Mouse (Mus musculus): ENCODE results near the gene Nemp2. TPM values are rescaled to one million over a fixed set of nuclear protein-coding genes. Genes with fewer than 3 reads are reported as not detected.

Gene Nemp2
- polyA plus RNA-seq, 1 experiment = 6.6 TPM

GRCm38 (mm10) chr1:52650066-52650465 is 19.6 kb downstream of the Nemp2 start:
- no peak overlapping the region for H3K4me3 ChIP-seq (ENCODE audit: insufficient read depth, low read length)
- TF ChIP-seq CTCF (IDR thresholded peaks at IDR 0.05; ENCODE audit: borderline replicate concordance, insufficient read depth, low read length) (no peak), POLR2A (IDR thresholded peaks at IDR 0.05; ENCODE audit: low read depth, low read length) (no peak)
- H3K4me1 ChIP-seq (ENCODE audit: control insufficient read depth, insufficient read depth, low read length) = peaks cover 4% of the 10 kb centered on the region; the same call in 1 of the 2 replicates
- no peak overlapping the region for H3K27ac ChIP-seq (ENCODE audit: insufficient read depth, low read length)

GRCm38 (mm10) chr1:52652601-52653253 is 22.2 kb downstream of the Nemp2 start:
- H3K4me1 ChIP-seq (ENCODE audit: control insufficient read depth, insufficient read depth, low read length) = peaks cover 4% of the 10 kb centered on the region; the same call in 1 of the 2 replicates
- no peak overlapping the region for H3K27ac ChIP-seq (ENCODE audit: insufficient read depth, low read length)
- no peak overlapping the region for H3K4me3 ChIP-seq (ENCODE audit: insufficient read depth, low read length)
- TF ChIP-seq POLR2A (IDR thresholded peaks at IDR 0.05; ENCODE audit: low read depth, low read length) (no peak), CTCF (IDR thresholded peaks at IDR 0.05; ENCODE audit: borderline replicate concordance, insufficient read depth, low read length) (no peak)

- Histone ChIP-seq H3K27ac (ENCODE audit: insufficient read depth, low read length) (no peak overlapping the region), H3K4me1 (ENCODE audit: control insufficient read depth, insufficient read depth, low read length) (peaks cover 4% of the 10 kb centered on the region; the same call in 1 of the 2 replicates), H3K4me3 (ENCODE audit: insufficient read depth, low read length) (no peak overlapping the region)
- TF ChIP-seq POLR2A (IDR thresholded peaks at IDR 0.05; ENCODE audit: low read depth, low read length) (no peak), CTCF (IDR thresholded peaks at IDR 0.05; ENCODE audit: borderline replicate concordance, insufficient read depth, low read length) (no peak)
Observed at GRCm38 (mm10) chr1:52653366-52653765, 22.9 kb downstream of the Nemp2 start.

DNA sequence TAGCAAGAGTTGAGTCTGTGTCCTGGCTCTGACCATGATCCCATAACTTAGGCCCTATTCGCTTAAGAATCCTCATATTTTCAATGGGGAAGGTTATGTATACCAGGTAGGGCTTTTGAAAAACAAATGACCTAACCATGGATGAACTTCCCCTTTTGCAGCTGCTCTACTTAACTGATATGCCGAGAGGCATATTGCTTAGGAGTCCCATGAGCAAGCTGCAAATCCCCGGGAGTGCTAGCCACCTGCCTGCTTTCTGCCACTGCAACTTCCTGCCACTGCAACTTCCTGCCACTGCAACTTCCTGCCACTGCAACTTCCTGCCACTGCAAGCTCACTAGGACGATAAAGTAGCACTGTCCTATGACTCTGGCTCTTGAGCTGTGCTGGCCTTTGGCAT is 24.6 kb downstream of the Nemp2 start:
- TF ChIP-seq POLR2A (IDR thresholded peaks at IDR 0.05; ENCODE audit: low read depth, low read length) = no peak
- TF ChIP-seq CTCF (IDR thresholded peaks at IDR 0.05; ENCODE audit: borderline replicate concordance, insufficient read depth, low read length) = no peak
- Histone ChIP-seq H3K4me1 (ENCODE audit: control insufficient read depth, insufficient read depth, low read length) (peaks cover 4% of the 10 kb centered on the region; the same call in 1 of the 2 replicates), H3K4me3 (ENCODE audit: insufficient read depth, low read length) (no peak overlapping the region), H3K27ac (ENCODE audit: insufficient read depth, low read length) (no peak overlapping the region)

- Histone ChIP-seq H3K4me1 (ENCODE audit: control insufficient read depth, insufficient read depth, low read length) (no peaks in the 10 kb centered on the region), H3K27ac (ENCODE audit: insufficient read depth, low read length) (no peak overlapping the region), H3K4me3 (ENCODE audit: insufficient read depth, low read length) (no peak overlapping the region)
- TF ChIP-seq POLR2A (IDR thresholded peaks at IDR 0.05; ENCODE audit: low read depth, low read length) (no peak), CTCF (IDR thresholded peaks at IDR 0.05; ENCODE audit: borderline replicate concordance, insufficient read depth, low read length) (no peak)
Observed at GRCm38 (mm10) chr1:52658160-52658559, 27.7 kb downstream of the Nemp2 start.

- no peak overlapping the region for H3K27ac ChIP-seq (ENCODE audit: insufficient read depth, low read length)
- H3K4me1 ChIP-seq (ENCODE audit: control insufficient read depth, insufficient read depth, low read length) = no peaks in the 10 kb centered on the region
- H3K4me3 ChIP-seq (ENCODE audit: insufficient read depth, low read length) = no peak overlapping the region
- no peak for TF ChIP-seq CTCF (IDR thresholded peaks at IDR 0.05; ENCODE audit: borderline replicate concordance, insufficient read depth, low read length)
Observed at GRCm38 (mm10) chr1:52660278-52660677, 29.8 kb downstream of the Nemp2 start.

- H3K27ac ChIP-seq (ENCODE audit: insufficient read depth, low read length) = no peak overlapping the region
- TF ChIP-seq CTCF (IDR thresholded peaks at IDR 0.05; ENCODE audit: borderline replicate concordance, insufficient read depth, low read length) = no peak
- no peak for TF ChIP-seq POLR2A (IDR thresholded peaks at IDR 0.05; ENCODE audit: low read depth, low read length)
Observed at GRCm38 (mm10) chr1:52660765-52661164, 30.3 kb downstream of the Nemp2 start.

DNA sequence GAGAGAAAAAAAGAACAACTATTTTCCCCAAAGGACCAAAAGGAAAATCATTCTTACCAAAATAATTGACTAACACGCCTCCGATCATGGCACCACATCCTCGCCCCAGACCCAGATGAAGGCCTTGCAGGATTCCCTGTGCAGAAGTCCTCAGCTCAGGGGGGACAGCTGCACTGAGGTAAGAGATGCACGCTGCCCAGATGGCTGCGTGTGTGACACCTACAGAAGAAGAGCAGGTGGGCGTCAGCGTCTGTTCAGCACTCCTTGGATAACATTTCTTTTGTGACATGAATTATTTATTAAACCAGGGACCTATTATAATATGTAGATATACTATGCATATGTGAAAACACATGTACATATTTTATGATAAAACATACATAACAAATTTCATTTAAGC is 32.7 kb downstream of the Nemp2 start:
- H3K4me3 ChIP-seq (ENCODE audit: insufficient read depth, low read length) = no peak overlapping the region
- no peaks in the 10 kb centered on the region for H3K4me1 ChIP-seq (ENCODE audit: control insufficient read depth, insufficient read depth, low read length)
- H3K27ac ChIP-seq (ENCODE audit: insufficient read depth, low read length) = no peak overlapping the region
- TF ChIP-seq CTCF (IDR thresholded peaks at IDR 0.05; ENCODE audit: borderline replicate concordance, insufficient read depth, low read length) (no peak), POLR2A (IDR thresholded peaks at IDR 0.05; ENCODE audit: low read depth, low read length) (no peak)

More at GRCm38 (mm10) chr1:52660765-52661164, 30.3 kb downstream of the Nemp2 start:
- no peaks in the 10 kb centered on the region for H3K4me1 ChIP-seq (ENCODE audit: control insufficient read depth, insufficient read depth, low read length)
- no peak overlapping the region for H3K4me3 ChIP-seq (ENCODE audit: insufficient read depth, low read length)

DNA sequence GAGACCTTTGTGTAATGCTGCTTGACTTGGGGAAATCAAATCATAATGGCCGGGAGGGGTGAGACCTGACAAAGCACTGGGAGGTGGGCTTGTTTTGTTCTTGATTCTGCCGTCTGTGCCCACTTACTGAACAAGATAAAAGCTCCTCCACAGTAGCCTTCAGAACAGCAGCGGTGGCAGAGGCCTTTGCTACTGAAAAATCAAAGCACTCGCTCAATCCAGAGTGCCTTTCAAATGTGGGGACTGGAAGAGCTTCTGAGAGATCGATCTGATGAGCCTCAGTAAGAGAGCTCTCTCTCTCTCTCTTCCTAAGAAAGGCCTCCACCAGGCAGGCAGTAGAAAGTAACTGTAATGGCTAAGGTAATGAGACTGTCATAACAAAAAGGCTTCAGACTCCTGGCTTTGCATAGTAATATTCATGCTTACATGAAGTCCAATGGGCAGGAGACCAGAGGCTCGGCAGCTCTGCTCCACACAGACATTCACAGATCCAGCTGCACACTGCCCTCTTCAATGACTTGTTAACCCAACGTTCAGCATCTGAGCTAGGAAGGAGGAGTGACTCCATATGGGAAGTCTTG is 38.3 kb downstream of the Nemp2 start:
- TF ChIP-seq POLR2A (IDR thresholded peaks at IDR 0.05; ENCODE audit: low read depth, low read length) (no peak), CTCF (IDR thresholded peaks at IDR 0.05; ENCODE audit: borderline replicate concordance, insufficient read depth, low read length) (no peak)
- H3K27ac ChIP-seq (ENCODE audit: insufficient read depth, low read length) = no peak overlapping the region

DNA sequence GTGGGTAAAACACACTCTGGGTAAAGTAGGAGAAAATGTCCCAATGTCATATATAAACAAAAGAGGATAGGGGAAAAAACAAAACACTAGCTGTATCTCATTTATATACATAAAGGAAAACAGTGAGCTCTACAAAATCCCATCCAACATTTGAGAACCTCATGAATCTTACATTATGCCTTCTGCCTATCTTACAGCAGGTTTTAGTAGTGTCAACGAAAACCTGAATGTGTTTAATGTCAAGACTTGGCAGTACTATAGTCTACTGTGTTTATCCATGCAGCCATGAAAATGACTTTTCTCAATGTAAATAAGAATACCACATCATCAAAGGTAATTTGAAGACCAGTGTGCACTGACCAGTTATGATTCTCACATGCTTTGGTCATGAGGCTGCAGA is 39.4 kb downstream of the Nemp2 start:
- no peak overlapping the region for H3K27ac ChIP-seq (ENCODE audit: insufficient read depth, low read length)
- no peaks in the 10 kb centered on the region for H3K4me1 ChIP-seq (ENCODE audit: control insufficient read depth, insufficient read depth, low read length)
- TF ChIP-seq POLR2A (IDR thresholded peaks at IDR 0.05; ENCODE audit: low read depth, low read length) (no peak), CTCF (IDR thresholded peaks at IDR 0.05; ENCODE audit: borderline replicate concordance, insufficient read depth, low read length) (no peak)
- no peak overlapping the region for H3K4me3 ChIP-seq (ENCODE audit: insufficient read depth, low read length)

More for the DNA sequence above, 38.3 kb downstream of the Nemp2 start:
- Histone ChIP-seq H3K4me3 (ENCODE audit: insufficient read depth, low read length) (no peak overlapping the region), H3K4me1 (ENCODE audit: control insufficient read depth, insufficient read depth, low read length) (no peaks in the 10 kb centered on the region)

Measured in embryonic fibroblast, embryonic 13.5 days (primary cell).